9 mouse cellular contexts compared by ENCODE assay signal in the genomic region with DNA sequence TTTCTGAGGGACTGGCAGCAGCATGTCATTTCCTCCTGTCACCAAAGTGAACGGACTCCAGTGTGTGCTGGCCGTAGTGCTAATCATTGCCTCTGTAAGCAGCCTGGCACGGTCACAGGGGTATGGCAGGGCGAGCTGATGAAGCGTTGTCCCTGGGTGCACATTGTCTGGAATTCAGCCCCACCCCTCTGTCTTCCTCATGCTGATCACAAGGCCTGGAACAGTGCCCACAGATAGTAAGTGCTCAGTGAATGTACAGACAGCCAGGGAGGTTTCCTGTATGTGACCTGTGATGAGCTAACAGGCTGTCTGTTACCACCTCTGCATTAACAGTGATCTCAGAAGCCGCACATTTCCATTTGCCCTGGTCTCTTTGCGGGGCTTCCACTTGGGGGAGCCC. TPM values are rescaled to one million over a fixed set of nuclear protein-coding genes. Genes with fewer than 3 reads are reported as not detected.
DNase-seq lines count a peak whose midpoint lies in the region; ATAC-seq lines count a peak whose summit lies in the region.
"Had no signal": no experiment of that assay in that cellular context is flagged by ENCODE, and none has a peak within 500 bp of the region (broad histone marks: within the 10 kb centered on the region; RNA-seq: fewer than 3 reads in every experiment).

No protein-coding gene starts in this region.

- no peaks in the 10 kb centered on the region for H3K9me3 ChIP-seq in kidney, embryonic 15.5 days (replicated peaks)
- no peaks in the 10 kb centered on the region for H3K9me3 ChIP-seq in embryonic facial prominence, embryonic 10.5 days
- H3K9me3 ChIP-seq in heart, embryonic 16.5 days (replicated peaks; ENCODE audit: control insufficient read depth, low read length) = no peaks in the 10 kb centered on the region
- H3K9me3 ChIP-seq: midbrain, embryonic 12.5 days had no signal

- peaks cover 63% of the 10 kb centered on the region for H3K4me1 ChIP-seq in kidney, embryonic 15.5 days
- H3K4me1 ChIP-seq in embryonic facial prominence, embryonic 10.5 days = peaks cover 71% of the 10 kb centered on the region
- H3K4me1 ChIP-seq in heart, embryonic 16.5 days (ENCODE audit: control insufficient read depth, insufficient read depth, low read length) = peaks cover 52% of the 10 kb centered on the region

- H3K27ac ChIP-seq in kidney, embryonic 15.5 days = 0 out of 2 replicates have a peak overlapping the region, but pooled peaks have one; percentile 34
- H3K27ac ChIP-seq in embryonic facial prominence, embryonic 10.5 days (replicated peaks) = peak overlapping the region; percentile 81
- peak overlapping the region; percentile 84 for H3K27ac ChIP-seq in heart, embryonic 16.5 days (ENCODE audit: low read length)
- H3K27ac ChIP-seq: midbrain, embryonic 12.5 days had no signal

- ATAC-seq in kidney, embryonic 15.5 days (replicated peaks; ENCODE audit: low FRiP score) = no peak
- peak; percentile 79 for ATAC-seq in heart, embryonic 16.5 days (replicated peaks; ENCODE audit: extremely low read depth, insufficient read depth, low FRiP score)
- ATAC-seq in granulocyte monocyte progenitor cell, adult 5-6 weeks (replicated peaks; ENCODE audit: poor library complexity, severe bottlenecking) = no peak
- ATAC-seq in monocyte, adult 5-6 weeks (replicated peaks; ENCODE audit: insufficient number of reproducible peaks, low FRiP score, low TSS enrichment, poor library complexity, severe bottlenecking) = no peak

- no peak overlapping the region for H3K4me3 ChIP-seq in kidney, embryonic 15.5 days (replicated peaks)
- H3K4me3 ChIP-seq in embryonic facial prominence, embryonic 10.5 days = no peak overlapping the region
- H3K4me3 ChIP-seq in heart, embryonic 16.5 days (ENCODE audit: low read length) = no peak overlapping the region
- H3K4me3 ChIP-seq: midbrain, embryonic 12.5 days had no signal

- H3K4me2 ChIP-seq in kidney, embryonic 15.5 days = no peak overlapping the region
- H3K4me2 ChIP-seq in heart, embryonic 16.5 days (ENCODE audit: low read depth, low read length) = peak overlapping the region; percentile 20
- H3K4me2 ChIP-seq: midbrain, embryonic 12.5 days had no signal

- peaks cover 30% of the 10 kb centered on the region for H3K27me3 ChIP-seq in kidney, embryonic 15.5 days
- peaks cover 55% of the 10 kb centered on the region for H3K27me3 ChIP-seq in embryonic facial prominence, embryonic 10.5 days (replicated peaks; ENCODE audit: low read depth, poor library complexity, severe bottlenecking)
- peaks cover 20% of the 10 kb centered on the region for H3K27me3 ChIP-seq in heart, embryonic 16.5 days (ENCODE audit: control insufficient read depth, insufficient read depth, low read length)

- H3K36me3 ChIP-seq in kidney, embryonic 15.5 days = no peaks in the 10 kb centered on the region
- H3K36me3 ChIP-seq in embryonic facial prominence, embryonic 10.5 days (replicated peaks) = no peaks in the 10 kb centered on the region
- H3K36me3 ChIP-seq in heart, embryonic 16.5 days (ENCODE audit: control insufficient read depth, insufficient read depth) = no peaks in the 10 kb centered on the region
- H3K36me3 ChIP-seq: midbrain, embryonic 12.5 days had no signal

- no peak for DNase-seq in kidney, adult 8-10 months
- no peak for DNase-seq in embryonic facial prominence, embryonic 10.5 days (ENCODE audit: low spot score)
- DNase-seq in lung, postnatal 10 days = peak; percentile 70
- DNase-seq in right cerebral cortex, postnatal 25 days = no peak

- 58% methylated on average over 7 of the region's 7 CpGs for WGBS in kidney, embryonic 15.5 days
- WGBS in embryonic facial prominence, embryonic 10.5 days = 59% methylated on average over 7 of the region's 7 CpGs
- 19% methylated on average over 7 of the region's 7 CpGs for WGBS in heart, embryonic 16.5 days

- H3K9ac ChIP-seq in kidney, embryonic 15.5 days = no peak overlapping the region
- H3K9ac ChIP-seq in heart, embryonic 16.5 days (ENCODE audit: low read length) = peak overlapping the region; percentile 44; the same call in 1 of the 2 replicates
- H3K9ac ChIP-seq: midbrain, embryonic 12.5 days had no signal

RNA-seq across cellular contexts. Expression of a gene that starts 17.1 kb away (rescaled TPM):
- polyA plus RNA-seq in kidney, embryonic 15.5 days (2015; fragmentation: Nextera tagmentation; extraction: Ambion mirVana) = 29.2 and 30.6 TPM in 2 replicates
- polyA plus RNA-seq in embryonic facial prominence, embryonic 10.5 days (2016; fragmentation: Nextera tagmentation; extraction: Ambion mirVana) = 3.2 and 4.8 TPM in 2 replicates
- polyA plus RNA-seq in heart, embryonic 16.5 days (2015; fragmentation: Nextera tagmentation; extraction: Ambion mirVana) = 21.9 and 26.2 TPM in 2 replicates
- 20.8 and 21.8 TPM in 2 replicates for total RNA-seq in granulocyte monocyte progenitor cell, adult 5-6 weeks (2014; fragmentation: Nextera tagmentation)
- 30.5 and 31.0 TPM in 2 replicates for total RNA-seq in granulocyte monocyte progenitor cell, adult 5-6 weeks (2017)
- 1.8 to 7.6 TPM (median 4.1 TPM) in 3 replicates for total RNA-seq in monocyte, adult 5-6 weeks (2017)

Comparison
In these comparisons a context has a peak if more than half of its experiments do, and no peak if none do; other contexts are left out.
1. H3K27ac ChIP-seq: peak in every context shown above with its lines; median percentile 84 in heart, embryonic 16.5 days; 81 in embryonic facial prominence, embryonic 10.5 days; 34 in kidney, embryonic 15.5 days.